Mouse (Mus musculus): ENCODE results near the gene Tnfrsf8.

The Tnfrsf8 gene

GRCm38 (mm10) chr4:145271634-145272033, 43.3 kb downstream of the Tnfrsf8 start:
- DNase-seq (ENCODE audit: low read depth, low spot score) = no peak

GRCm38 (mm10) chr4:145270136-145270535, 44.8 kb downstream of the Tnfrsf8 start:
- DNase-seq (ENCODE audit: low read depth, low spot score) = no peak

GRCm38 (mm10) chr4:145267631-145268110, 47.3 kb downstream of the Tnfrsf8 start:
- DNase-seq (ENCODE audit: low read depth, low spot score) = no peak

GRCm38 (mm10) chr4:145266505-145266904, 48.5 kb downstream of the Tnfrsf8 start:
- no peak for DNase-seq (ENCODE audit: low read depth, low spot score)

- no peak for DNase-seq (ENCODE audit: low read depth, low spot score)
Observed at GRCm38 (mm10) chr4:145264761-145265160, 50.2 kb downstream of the Tnfrsf8 start.

- DNase-seq (ENCODE audit: low read depth, low spot score) = no peak
Observed at GRCm38 (mm10) chr4:145263583-145263982, 51.4 kb downstream of the Tnfrsf8 start.

GRCm38 (mm10) chr4:145260802-145261201, 54.2 kb downstream of the Tnfrsf8 start:
- no peak for DNase-seq (ENCODE audit: low read depth, low spot score)

GRCm38 (mm10) chr4:145257751-145258434, 57.1 kb downstream of the Tnfrsf8 start:
- peak; percentile 7 for DNase-seq (ENCODE audit: low read depth, low spot score)

GRCm38 (mm10) chr4:145256144-145256543, 58.8 kb downstream of the Tnfrsf8 start:
- no peak for DNase-seq (ENCODE audit: low read depth, low spot score)

- no peak for DNase-seq (ENCODE audit: low read depth, low spot score)
Observed at GRCm38 (mm10) chr4:145254418-145254817, 60.5 kb downstream of the Tnfrsf8 start.

GRCm38 (mm10) chr4:145252611-145253010, 62.4 kb downstream of the Tnfrsf8 start:
- DNase-seq (ENCODE audit: low read depth, low spot score) = no peak

- DNase-seq (ENCODE audit: low read depth, low spot score) = no peak
Observed at GRCm38 (mm10) chr4:145251546-145251945, 63.4 kb downstream of the Tnfrsf8 start.

GRCm38 (mm10) chr4:145250002-145250401, 65.0 kb downstream of the Tnfrsf8 start:
- DNase-seq (ENCODE audit: low read depth, low spot score) = no peak

GRCm38 (mm10) chr4:145247556-145247955, 67.4 kb downstream of the Tnfrsf8 start:
- DNase-seq (ENCODE audit: low read depth, low spot score) = no peak

GRCm38 (mm10) chr4:145246173-145247011, 68.6 kb downstream of the Tnfrsf8 start, which contains the start of gene Tnfrsf1b:
Gene Tnfrsf1b, minus strand, starts transcription at chr4:145246870.
- peak; percentile 45 for DNase-seq (ENCODE audit: low read depth, low spot score)

GRCm38 (mm10) chr4:145245581-145245980, 69.4 kb downstream of the Tnfrsf8 start:
- DNase-seq (ENCODE audit: low read depth, low spot score) = no peak

GRCm38 (mm10) chr4:145244676-145245075, 70.3 kb downstream of the Tnfrsf8 start:
- DNase-seq (ENCODE audit: low read depth, low spot score) = no peak

GRCm38 (mm10) chr4:145242719-145243350, 72.1 kb downstream of the Tnfrsf8 start:
- no peak for DNase-seq (ENCODE audit: low read depth, low spot score)

GRCm38 (mm10) chr4:145240723-145241231, 74.2 kb downstream of the Tnfrsf8 start:
- no peak for DNase-seq (ENCODE audit: low read depth, low spot score)

GRCm38 (mm10) chr4:145239049-145239830, 75.7 kb downstream of the Tnfrsf8 start:
- peak; percentile 12 for DNase-seq (ENCODE audit: low read depth, low spot score)

GRCm38 (mm10) chr4:145236027-145236426, 78.9 kb downstream of the Tnfrsf8 start:
- DNase-seq (ENCODE audit: low read depth, low spot score) = no peak
